Mouse (Mus musculus): ENCODE measurements around the gene Auts2. TPM values are rescaled to one million over a fixed set of nuclear protein-coding genes. Genes with fewer than 3 reads are reported as not detected.

Auts2 gene
- total and polyA plus RNA-seq, 2 experiments from 2014 or later = 6.8 to 12.1 TPM

GRCm38 (mm10) chr5:132337677-132338076 lies 205.5 kb downstream of the Auts2 start:
- no peaks in the 10 kb centered on the region for H3K36me3 ChIP-seq (replicated peaks; ENCODE audit: control insufficient read depth, insufficient read depth, low read length)
- H3K9ac ChIP-seq (replicated peaks; ENCODE audit: low read depth, low read length) = no peak overlapping the region
- ATAC-seq (ENCODE audit: insufficient read depth, low read depth) (no peak), DNase-seq (ENCODE audit: low spot score) (no peak)
- no peak for TF ChIP-seq EP300 (IDR thresholded peaks at IDR 0.05; ENCODE audit: low read depth)
- TF ChIP-seq CTCF (IDR thresholded peaks at IDR 0.05; ENCODE audit: low read depth) = no peak
- no peak overlapping the region for H3K27ac ChIP-seq (ENCODE audit: low read depth)
- peaks cover 25% of the 10 kb centered on the region; the same call in 1 of the 2 replicates for H3K4me1 ChIP-seq (ENCODE audit: control insufficient read depth, insufficient read depth)
- 42% methylated on average over 3 of the region's 3 CpGs for WGBS
- H3K4me3 ChIP-seq (ENCODE audit: low read depth, low read length) = no peak overlapping the region
- H3K27me3 ChIP-seq (ENCODE audit: control insufficient read depth, insufficient read depth, low read length) = no peaks in the 10 kb centered on the region
- no peak overlapping the region for H3K4me2 ChIP-seq (ENCODE audit: low read depth, low read length)
- H3K9me3 ChIP-seq (replicated peaks; ENCODE audit: control insufficient read depth, low read length) = no peaks in the 10 kb centered on the region

- TF ChIP-seq EP300 (IDR thresholded peaks at IDR 0.05; ENCODE audit: low read depth) = no peak
- no peak for TF ChIP-seq CTCF (IDR thresholded peaks at IDR 0.05; ENCODE audit: low read depth)
- Histone ChIP-seq H3K27ac (ENCODE audit: low read depth) (no peak overlapping the region), H3K36me3 (replicated peaks; ENCODE audit: control insufficient read depth, insufficient read depth, low read length) (no peaks in the 10 kb centered on the region), H3K27me3 (ENCODE audit: control insufficient read depth, insufficient read depth, low read length) (no peaks in the 10 kb centered on the region), H3K9ac (replicated peaks; ENCODE audit: low read depth, low read length) (no peak overlapping the region), H3K4me1 (ENCODE audit: control insufficient read depth, insufficient read depth) (peaks cover 29% of the 10 kb centered on the region; the same call in 1 of the 2 replicates), H3K4me3 (ENCODE audit: low read depth, low read length) (no peak overlapping the region), H3K4me2 (ENCODE audit: low read depth, low read length) (no peak overlapping the region), H3K9me3 (replicated peaks; ENCODE audit: control insufficient read depth, low read length) (no peaks in the 10 kb centered on the region)
- 93% methylated on average over 4 of the region's 4 CpGs for WGBS
- no peak for ATAC-seq (ENCODE audit: insufficient read depth, low read depth)
- DNase-seq (ENCODE audit: low spot score) = no peak
Measured at GRCm38 (mm10) chr5:132335719-132336118, 207.4 kb downstream of the Auts2 start.

- Histone ChIP-seq H3K9ac (replicated peaks; ENCODE audit: low read depth, low read length) (no peak overlapping the region), H3K27me3 (ENCODE audit: control insufficient read depth, insufficient read depth, low read length) (no peaks in the 10 kb centered on the region), H3K4me1 (ENCODE audit: control insufficient read depth, insufficient read depth) (peaks cover 29% of the 10 kb centered on the region; the same call in 1 of the 2 replicates), H3K4me3 (ENCODE audit: low read depth, low read length) (no peak overlapping the region), H3K4me2 (ENCODE audit: low read depth, low read length) (no peak overlapping the region), H3K36me3 (replicated peaks; ENCODE audit: control insufficient read depth, insufficient read depth, low read length) (no peaks in the 10 kb centered on the region), H3K9me3 (replicated peaks; ENCODE audit: control insufficient read depth, low read length) (no peaks in the 10 kb centered on the region), H3K27ac (ENCODE audit: low read depth) (no peak overlapping the region)
- ATAC-seq (ENCODE audit: insufficient read depth, low read depth) = no peak
- no peak for DNase-seq (ENCODE audit: low spot score)
- WGBS = 72% methylated on average over 3 of the region's 3 CpGs
- TF ChIP-seq CTCF (IDR thresholded peaks at IDR 0.05; ENCODE audit: low read depth) = no peak
- no peak for TF ChIP-seq EP300 (IDR thresholded peaks at IDR 0.05; ENCODE audit: low read depth)
Measured at GRCm38 (mm10) chr5:132334796-132335195, 208.3 kb downstream of the Auts2 start.

DNA sequence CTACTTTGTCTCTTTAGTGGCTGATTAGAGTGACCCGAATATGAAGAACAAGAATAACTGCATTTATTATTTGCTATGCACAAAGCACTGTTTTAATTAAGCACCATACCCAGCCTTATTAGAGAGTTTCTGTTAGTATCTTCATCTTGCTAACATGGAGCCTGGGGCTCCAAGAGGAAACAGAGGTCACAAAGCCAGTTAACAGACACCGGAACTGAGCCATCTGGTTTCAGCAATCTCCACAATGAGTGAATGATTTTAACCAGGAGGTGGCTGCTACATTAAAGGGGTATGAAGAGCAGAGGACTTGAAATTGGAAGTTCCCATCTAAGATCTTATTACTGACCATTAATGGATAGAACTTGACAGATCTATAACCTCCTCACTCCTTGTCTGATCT lies 209.4 kb downstream of the Auts2 start:
- no peaks in the 10 kb centered on the region for H3K36me3 ChIP-seq (replicated peaks; ENCODE audit: control insufficient read depth, insufficient read depth, low read length)
- H3K27me3 ChIP-seq (ENCODE audit: control insufficient read depth, insufficient read depth, low read length) = no peaks in the 10 kb centered on the region
- TF ChIP-seq EP300 (IDR thresholded peaks at IDR 0.05; ENCODE audit: low read depth) (no peak), CTCF (IDR thresholded peaks at IDR 0.05; ENCODE audit: low read depth) (no peak)
- DNase-seq (ENCODE audit: low spot score) = no peak
- no peaks in the 10 kb centered on the region for H3K9me3 ChIP-seq (replicated peaks; ENCODE audit: control insufficient read depth, low read length)
- no peak overlapping the region for H3K27ac ChIP-seq (ENCODE audit: low read depth)
- no peak overlapping the region for H3K4me2 ChIP-seq (ENCODE audit: low read depth, low read length)
- WGBS = 67% methylated on average over 2 of the region's 2 CpGs
- ATAC-seq (ENCODE audit: insufficient read depth, low read depth) = no peak
- H3K9ac ChIP-seq (replicated peaks; ENCODE audit: low read depth, low read length) = no peak overlapping the region
- no peak overlapping the region for H3K4me3 ChIP-seq (ENCODE audit: low read depth, low read length)
- H3K4me1 ChIP-seq (ENCODE audit: control insufficient read depth, insufficient read depth) = peaks cover 33% of the 10 kb centered on the region

GRCm38 (mm10) chr5:132332521-132332920 lies 210.6 kb downstream of the Auts2 start:
- Histone ChIP-seq H3K4me1 (ENCODE audit: control insufficient read depth, insufficient read depth) (peaks cover 32% of the 10 kb centered on the region), H3K27ac (ENCODE audit: low read depth) (no peak overlapping the region), H3K9me3 (replicated peaks; ENCODE audit: control insufficient read depth, low read length) (no peaks in the 10 kb centered on the region), H3K27me3 (ENCODE audit: control insufficient read depth, insufficient read depth, low read length) (no peaks in the 10 kb centered on the region), H3K9ac (replicated peaks; ENCODE audit: low read depth, low read length) (no peak overlapping the region), H3K4me2 (ENCODE audit: low read depth, low read length) (no peak overlapping the region), H3K36me3 (replicated peaks; ENCODE audit: control insufficient read depth, insufficient read depth, low read length) (no peaks in the 10 kb centered on the region), H3K4me3 (ENCODE audit: low read depth, low read length) (no peak overlapping the region)
- TF ChIP-seq CTCF (IDR thresholded peaks at IDR 0.05; ENCODE audit: low read depth) (no peak), EP300 (IDR thresholded peaks at IDR 0.05; ENCODE audit: low read depth) (no peak)
- ATAC-seq (ENCODE audit: insufficient read depth, low read depth) = no peak
- DNase-seq (ENCODE audit: low spot score) = no peak
- 53% methylated on average over 4 of the region's 4 CpGs for WGBS
